Mouse (Mus musculus) brain, adult 2 months (tissue): ENCODE measurements around the gene Tmem167b.
"Not testable (repeated sequence)": the region's sequence is repeated elsewhere in the genome, so short reads cannot be mapped to it uniquely, and the experiment has no call there.

Source experiments
- DNase-seq: peaks from one replicate; pipeline ENCODE4 v3.0.0; 2011; ENCODE audit warnings: low read depth, low spot score

Gene Tmem167b

GRCm38 (mm10) chr3:108562133-108562730 is at the start of gene Tmem167b:
Gene Tmem167b, minus strand, starts transcription at chr3:108562466.
- DNase-seq = peak; percentile 100

GRCm38 (mm10) chr3:108608906-108609305 is 46.6 kb upstream of the Tmem167b start:
- no peak for DNase-seq

GRCm38 (mm10) chr3:108591530-108592522 is 29.6 kb upstream of the Tmem167b start:
- DNase-seq = peak; percentile 47

GRCm38 (mm10) chr3:108590786-108591529 is 28.7 kb upstream of the Tmem167b start, which contains the start of gene Wdr47:
Gene Wdr47, plus strand, starts transcription at chr3:108591279.
- DNase-seq = peak; percentile 98

- DNase-seq = no peak
Observed at GRCm38 (mm10) chr3:108588446-108588845, 26.2 kb upstream of the Tmem167b start.

- DNase-seq = no peak
Observed at GRCm38 (mm10) chr3:108584580-108584979, 22.3 kb upstream of the Tmem167b start.

GRCm38 (mm10) chr3:108574018-108574417 is 11.8 kb upstream of the Tmem167b start:
- no peak for DNase-seq

GRCm38 (mm10) chr3:108572309-108573010 is 10.2 kb upstream of the Tmem167b start:
- DNase-seq = no peak

GRCm38 (mm10) chr3:108571443-108572294 is 9.4 kb upstream of the Tmem167b start, which contains the start of gene Taf13:
Gene Taf13, plus strand, starts transcription at chr3:108571698.
- DNase-seq = peak; percentile 99

- DNase-seq = no peak
Observed at GRCm38 (mm10) chr3:108570813-108571212, 8.5 kb upstream of the Tmem167b start.

- DNase-seq = not testable (repeated sequence)
Observed at GRCm38 (mm10) chr3:108569636-108570035, 7.4 kb upstream of the Tmem167b start.

- DNase-seq = peak; percentile 85
Observed at GRCm38 (mm10) chr3:108567990-108568877, 6.0 kb upstream of the Tmem167b start.

- DNase-seq = peak; percentile 92
Observed at GRCm38 (mm10) chr3:108563309-108563708, 1.0 kb upstream of the Tmem167b start.

- no peak for DNase-seq
Observed at GRCm38 (mm10) chr3:108562777-108563271, 558 bp upstream of the Tmem167b start.

GRCm38 (mm10) chr3:108557888-108558287 is 4.4 kb downstream of the Tmem167b start:
- DNase-seq = no peak

GRCm38 (mm10) chr3:108554587-108555312 is 7.5 kb downstream of the Tmem167b start:
- DNase-seq = peak; percentile 99

- no peak for DNase-seq
Observed at GRCm38 (mm10) chr3:108554111-108554561, 8.1 kb downstream of the Tmem167b start.

- DNase-seq = no peak
Observed at GRCm38 (mm10) chr3:108542299-108542698, 20.0 kb downstream of the Tmem167b start.
